Mouse (Mus musculus) kidney, postnatal 10 days (tissue): ENCODE data around the gene Ntrk2.

ENCODE experiments used
- DNase-seq: peaks from one replicate; pipeline ENCODE4 v3.0.0; 2021; ENCODE audit warnings: mixed read lengths

Ntrk2 gene

DNA sequence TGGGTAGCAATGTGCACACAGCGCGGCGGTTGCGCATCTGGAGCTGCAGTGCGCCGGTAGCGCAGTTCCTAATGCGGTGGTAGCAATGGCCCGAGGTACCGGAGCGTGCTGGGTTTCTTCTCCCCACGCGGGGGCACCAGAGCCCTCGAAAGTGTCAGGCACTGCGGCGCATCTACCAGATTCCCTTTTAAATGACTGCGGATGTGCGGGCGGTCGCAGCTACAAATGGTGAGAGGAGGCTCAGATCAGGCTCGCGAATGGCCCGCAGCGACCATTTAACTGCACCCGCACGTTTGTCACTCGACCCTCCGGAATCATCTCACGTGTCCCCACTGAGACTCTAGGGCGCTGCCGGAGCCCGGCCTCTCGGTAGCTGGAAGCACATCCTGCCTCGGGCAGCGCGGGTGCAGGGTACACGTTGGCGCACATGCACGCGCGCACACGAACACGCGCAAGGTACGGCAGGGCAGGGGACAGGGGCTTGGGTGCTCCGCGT, at the start of gene Ntrk2:
Ntrk2 (plus strand) TSS at position 173 of the 496 bp plus-strand sequence.
- peak; percentile 89 for DNase-seq

DNA sequence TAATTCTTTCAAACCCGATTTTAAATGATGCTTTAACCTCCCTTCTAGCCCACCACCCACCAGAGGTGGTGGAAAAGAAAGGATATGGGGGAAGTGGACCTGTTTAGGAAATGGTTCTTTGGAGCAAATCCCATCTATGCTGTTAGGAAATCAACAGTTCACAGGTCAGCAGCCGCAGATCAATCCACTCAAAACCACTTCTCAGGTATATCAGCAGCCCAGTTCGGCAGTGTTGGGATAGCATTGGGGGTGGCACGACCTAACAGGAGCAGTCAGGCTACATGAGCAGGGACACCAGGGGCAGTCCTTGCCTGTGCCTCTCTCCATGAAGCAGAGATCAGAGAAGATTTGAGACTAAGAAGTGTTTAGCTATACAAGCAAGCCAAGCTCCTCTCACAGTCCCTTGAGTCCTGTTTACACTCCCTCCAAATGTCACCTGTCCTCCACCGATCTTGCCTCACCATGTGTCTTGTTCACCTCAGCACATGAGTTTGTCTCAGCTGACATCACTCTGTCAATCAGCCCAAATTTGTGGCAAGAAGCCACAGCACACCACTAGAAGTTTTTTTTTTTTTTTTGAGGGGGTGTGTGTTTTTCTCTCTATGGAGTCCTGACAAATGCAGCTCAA, 45.3 kb upstream of the Ntrk2 start:
- no peak for DNase-seq

DNA sequence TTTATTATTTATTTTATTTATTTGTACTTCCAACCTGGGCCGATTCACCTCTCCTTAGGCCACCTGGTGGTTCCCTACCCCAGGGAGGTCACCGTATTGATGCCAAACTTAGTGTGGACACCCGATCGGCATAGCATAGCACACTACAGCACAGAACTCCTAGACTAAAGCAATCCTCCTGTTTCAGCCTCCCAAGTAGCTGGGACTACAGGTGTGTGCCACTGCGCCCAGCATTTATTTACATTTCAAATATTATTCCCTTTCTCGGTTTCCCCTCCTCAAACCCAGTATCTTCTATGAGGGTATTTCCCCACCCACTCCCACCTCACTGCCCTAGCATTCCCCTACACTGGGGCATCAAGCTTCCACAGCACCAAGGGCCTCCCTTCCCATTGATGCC, 38.1 kb upstream of the Ntrk2 start:
- no peak for DNase-seq

DNA sequence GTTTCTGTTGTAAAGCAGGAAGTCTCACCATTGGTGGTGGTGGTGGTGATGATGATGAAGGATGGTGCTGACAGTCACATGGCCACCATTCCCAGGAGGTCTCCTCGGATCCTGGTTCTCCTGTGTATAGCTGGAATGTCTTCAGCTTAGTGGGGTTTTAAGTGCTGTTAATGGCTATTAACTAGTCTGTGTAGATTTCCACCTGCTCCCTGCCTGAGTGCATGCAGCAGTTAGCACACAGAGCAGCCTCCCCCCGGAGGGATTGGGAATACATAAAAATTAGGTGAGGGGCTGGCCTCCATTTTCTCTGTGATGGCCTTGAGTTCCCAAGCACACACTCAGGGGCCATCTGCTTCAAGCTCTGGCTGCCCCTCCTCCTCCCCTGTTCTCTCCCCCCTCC, 36.9 kb upstream of the Ntrk2 start:
- no peak for DNase-seq

DNA sequence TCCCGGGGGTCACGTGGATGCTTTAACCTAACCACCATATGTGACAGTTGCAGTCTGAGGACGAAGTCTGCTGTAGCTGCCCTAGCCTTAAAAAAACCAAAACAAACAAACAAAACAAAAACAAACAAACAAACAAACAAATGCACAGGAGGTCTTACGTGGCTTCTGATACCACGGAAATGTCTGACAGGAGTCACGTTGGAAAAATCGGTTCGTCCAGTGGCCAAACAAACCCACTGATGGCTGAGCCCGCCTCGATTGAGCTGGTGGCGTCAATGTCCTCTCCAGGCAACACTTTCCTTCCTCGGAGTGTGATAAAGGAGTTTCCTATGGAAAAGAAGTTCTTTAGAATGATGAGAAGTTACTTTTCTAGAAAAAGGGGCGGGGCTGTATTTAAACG, 27.1 kb upstream of the Ntrk2 start:
- DNase-seq: no peak

DNA sequence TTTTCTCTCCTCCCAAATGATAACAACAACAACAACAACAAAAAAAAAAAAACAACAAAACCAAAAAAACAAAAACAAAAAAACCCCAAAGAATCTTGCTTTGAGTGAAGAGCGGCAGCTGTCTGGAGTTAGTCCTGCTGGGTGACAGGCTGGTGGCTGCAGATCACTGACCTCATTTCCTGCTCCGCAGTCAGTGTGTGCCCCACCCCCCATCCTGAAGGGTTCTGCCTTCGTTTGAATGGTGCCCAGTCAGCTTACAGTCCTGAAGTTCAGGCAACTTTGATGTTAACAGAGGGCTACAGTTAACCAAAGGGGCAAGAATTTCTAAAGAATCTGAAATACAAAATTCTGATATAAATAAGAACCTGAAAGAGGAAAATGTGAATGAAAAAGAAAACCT, 19.9 kb upstream of the Ntrk2 start:
- no peak for DNase-seq

DNA sequence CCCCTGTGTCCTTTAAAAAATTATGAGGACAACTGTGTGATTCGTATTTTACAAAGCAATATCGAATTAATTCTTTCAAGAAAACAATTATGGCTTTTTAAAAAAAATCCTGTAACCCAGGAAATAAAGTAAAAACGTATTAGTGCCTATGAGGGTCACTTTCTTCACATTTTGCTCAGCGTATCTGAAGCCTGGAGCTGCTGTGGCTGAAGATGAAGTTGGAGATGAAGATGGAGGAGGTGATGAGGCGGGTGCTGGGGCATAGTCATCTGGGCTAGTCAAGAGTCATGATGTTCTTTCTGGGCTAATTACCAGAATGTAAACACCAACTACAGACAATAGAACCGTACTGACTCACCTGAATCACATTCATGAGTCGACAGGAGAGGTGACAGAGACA, 15.6 kb upstream of the Ntrk2 start:
- DNase-seq: no peak

DNA sequence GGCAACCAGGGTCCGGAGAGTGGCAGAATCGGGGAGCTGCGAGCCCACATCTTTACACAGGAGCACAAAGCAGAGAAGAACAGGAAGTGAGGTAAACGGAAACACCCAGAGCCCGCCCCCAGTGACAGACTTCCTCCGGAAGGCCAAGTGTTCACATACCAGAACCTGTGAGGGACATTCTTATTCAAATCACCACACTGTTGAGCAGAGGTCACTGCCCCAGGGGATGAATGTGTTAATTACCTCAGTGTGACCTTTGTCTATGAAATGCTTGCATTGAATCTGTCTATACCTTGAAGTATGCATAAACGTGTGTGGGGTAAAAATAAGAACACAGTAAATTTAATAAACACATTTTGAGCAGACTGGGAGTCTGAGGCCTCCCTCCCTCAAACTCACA, 9.0 kb upstream of the Ntrk2 start:
- DNase-seq: no peak

DNA sequence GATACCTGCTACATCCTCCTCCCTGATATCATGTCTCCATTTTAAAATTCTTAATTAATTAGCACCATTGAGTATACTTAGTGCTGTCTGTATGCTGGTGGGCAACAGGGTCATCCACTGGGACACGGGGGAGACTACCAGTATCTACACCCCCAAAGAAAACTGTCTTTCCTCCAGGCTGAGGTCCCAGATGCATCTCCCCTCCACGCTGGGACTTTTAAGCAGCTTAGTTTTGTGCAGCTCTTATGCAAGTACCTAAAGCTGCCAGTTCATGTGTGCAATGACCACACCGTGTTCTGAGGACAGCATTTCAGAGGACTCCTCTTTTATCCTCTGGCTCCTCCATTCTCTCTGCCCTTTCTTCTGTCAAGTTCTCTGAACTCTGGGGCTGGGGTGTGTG, 5.1 kb upstream of the Ntrk2 start:
- no peak for DNase-seq

DNA sequence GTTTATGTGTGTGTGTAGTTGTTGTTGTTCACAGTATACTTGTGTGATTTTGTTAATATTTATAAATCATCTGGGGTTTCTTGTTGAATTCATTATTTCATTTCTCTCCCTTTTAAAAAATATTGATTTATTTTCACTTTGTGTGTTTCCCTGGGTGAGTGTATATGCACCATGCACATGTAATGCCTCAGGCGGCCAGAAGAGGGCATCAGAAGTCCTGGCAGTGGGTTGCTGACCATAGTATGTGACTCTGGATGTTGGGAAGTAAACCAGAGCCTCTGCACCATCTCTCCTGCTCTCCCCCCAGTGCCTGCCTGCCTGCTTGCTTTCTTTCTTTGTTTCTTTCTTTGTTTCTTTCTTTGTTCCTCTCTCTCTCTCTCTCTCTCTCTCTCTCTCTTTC, 2.5 kb upstream of the Ntrk2 start:
- peak; percentile 10 for DNase-seq

DNA sequence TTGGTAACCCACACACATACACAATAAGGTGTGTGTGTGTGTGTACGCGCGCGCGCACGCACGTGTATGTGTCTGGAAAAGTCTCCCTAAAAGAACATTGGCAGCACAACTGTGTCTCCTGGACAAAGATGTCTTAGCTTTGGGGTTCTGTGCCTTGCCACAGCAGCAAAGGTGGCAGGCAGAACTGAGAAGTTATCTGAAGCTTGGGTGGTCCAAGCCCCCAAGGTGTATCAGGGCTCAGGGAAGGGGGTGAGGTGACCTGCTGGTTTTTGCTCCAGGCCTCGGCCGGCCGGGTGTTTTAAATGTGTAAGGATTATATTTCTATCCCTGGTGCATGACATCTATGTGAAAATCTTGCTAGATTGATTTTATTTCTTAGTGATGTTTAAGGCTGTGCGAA, 536 bp upstream of the Ntrk2 start:
- DNase-seq: no peak

DNA sequence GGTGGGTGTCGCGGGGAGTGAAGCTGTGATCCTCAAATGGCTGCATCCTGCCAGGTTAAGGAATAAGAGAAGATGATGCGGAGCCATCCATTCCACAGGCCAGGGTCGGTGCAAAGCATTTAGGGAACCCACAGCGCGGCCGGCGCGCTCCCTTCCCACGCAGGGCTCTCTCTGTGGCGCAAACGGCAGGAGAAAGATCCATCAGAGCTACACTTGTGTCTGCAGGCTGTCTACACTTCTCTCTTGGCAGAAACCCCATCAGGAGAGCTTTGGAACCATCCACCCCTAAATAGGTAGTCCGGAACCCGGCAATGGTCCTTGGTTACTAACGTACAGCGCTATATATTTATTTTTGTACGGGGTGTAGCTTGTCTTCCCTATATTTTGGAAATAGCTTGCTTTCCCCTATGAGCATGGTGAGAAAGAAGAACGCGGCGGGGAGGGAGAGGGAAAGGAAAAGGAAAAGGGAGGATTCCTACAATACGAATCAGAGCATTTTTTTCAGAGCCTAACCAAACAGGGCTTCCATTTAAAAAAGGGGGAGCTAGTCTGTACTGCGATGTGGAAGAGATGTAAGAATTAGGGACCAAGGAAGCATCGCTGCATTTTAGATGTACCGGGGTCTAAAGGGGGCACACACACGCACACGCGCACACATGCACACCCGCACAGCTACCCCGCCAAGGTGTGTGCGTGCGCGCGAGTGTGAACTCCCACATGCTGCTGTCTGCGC, 693 bp downstream of the Ntrk2 start:
- no peak for DNase-seq

DNA sequence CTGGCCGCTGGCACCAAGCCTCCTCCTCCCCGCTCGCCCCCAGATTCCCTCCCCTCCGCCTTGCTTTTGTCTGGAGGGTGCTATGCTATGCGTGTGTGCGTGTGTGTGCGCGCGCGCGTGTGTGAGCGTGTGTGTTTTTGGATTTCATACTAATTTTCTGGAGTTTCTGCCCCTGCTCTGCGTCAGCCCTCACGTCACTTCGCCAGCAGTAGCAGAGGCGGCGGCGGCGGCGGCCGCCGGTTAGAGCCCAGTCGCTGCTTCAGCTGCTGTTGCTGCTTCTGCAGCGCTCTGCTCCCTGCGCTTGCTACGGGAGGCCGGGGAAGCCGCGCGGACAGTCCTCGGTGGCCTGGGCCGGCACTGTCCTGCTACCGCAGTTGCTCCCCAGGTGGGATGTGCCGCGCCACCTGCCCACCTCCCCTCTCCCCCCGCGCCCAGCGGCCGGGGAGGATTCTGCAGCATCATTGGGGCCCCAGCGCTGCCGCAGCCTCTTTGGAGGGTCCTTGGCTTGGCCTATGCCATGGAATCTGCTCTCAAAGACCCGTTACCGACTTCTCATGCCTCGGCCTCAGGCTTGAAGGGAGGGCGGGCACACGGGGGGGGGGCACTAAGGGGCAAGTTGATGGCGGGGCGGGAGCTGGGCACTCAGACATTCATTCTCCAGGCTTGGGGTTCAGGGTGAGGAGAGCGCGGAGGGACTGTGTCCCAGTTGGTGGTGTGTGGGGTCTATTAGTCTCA, 1.4 kb downstream of the Ntrk2 start:
- DNase-seq: peak; percentile 64

DNA sequence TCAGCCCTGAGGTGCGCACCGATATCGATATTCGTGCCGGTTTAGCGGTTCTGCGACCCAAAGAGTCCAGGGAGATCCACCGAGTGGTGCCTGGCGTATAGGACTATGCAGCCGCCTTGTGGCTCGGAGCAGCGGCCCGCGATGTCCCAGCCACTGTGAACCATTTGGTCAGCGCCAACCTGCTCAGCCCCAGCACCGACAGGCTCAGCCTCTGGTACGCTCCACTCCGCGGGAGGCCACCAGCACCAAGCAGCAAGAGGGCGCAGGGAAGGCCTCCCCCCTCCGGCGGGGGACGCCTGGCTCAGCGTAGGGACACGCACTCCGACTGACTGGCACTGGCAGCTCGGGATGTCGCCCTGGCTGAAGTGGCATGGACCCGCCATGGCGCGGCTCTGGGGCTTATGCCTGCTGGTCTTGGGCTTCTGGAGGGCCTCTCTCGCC, 2.0 kb downstream of the Ntrk2 start:
- peak; percentile 41 for DNase-seq

DNA sequence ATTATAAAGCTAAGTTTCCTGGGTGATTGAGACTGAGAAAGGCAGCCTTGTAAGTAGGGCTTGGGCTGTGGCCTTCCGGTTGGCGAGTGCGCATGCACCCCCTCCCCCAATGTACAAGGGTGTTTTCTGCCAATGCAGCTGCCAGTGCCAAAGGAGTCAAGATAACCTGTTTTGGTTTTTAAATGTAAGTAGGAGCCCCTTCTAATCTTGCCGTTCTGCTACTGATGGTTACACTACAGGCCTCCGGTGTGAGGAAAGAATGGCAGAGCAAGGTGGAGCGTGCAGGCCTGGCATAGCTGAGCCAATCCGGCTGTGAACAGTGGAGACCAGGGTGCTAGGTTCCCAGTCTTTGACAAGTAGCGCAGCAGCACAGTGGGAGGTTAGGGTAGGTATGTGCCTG, 3.6 kb downstream of the Ntrk2 start:
- no peak for DNase-seq

DNA sequence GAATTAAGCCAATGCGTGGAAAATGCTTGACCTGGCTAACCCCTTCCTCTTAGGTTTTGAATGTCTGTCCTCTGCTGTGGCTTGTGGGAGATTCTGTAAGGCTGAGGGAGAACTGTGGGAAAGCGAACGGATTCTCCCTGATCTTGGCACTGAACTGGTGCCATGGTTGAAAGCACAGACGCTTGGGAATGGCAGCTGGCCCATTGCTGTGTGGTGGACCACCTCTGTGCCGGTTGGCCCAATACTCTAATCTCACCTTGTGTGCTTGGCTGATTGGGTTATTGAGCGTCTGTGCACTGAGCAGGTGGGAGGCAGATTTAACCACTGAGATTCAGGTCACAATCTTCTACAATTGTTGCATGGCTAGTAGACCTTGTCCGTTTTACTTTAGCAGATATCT, 18.4 kb downstream of the Ntrk2 start:
- DNase-seq: no peak

DNA sequence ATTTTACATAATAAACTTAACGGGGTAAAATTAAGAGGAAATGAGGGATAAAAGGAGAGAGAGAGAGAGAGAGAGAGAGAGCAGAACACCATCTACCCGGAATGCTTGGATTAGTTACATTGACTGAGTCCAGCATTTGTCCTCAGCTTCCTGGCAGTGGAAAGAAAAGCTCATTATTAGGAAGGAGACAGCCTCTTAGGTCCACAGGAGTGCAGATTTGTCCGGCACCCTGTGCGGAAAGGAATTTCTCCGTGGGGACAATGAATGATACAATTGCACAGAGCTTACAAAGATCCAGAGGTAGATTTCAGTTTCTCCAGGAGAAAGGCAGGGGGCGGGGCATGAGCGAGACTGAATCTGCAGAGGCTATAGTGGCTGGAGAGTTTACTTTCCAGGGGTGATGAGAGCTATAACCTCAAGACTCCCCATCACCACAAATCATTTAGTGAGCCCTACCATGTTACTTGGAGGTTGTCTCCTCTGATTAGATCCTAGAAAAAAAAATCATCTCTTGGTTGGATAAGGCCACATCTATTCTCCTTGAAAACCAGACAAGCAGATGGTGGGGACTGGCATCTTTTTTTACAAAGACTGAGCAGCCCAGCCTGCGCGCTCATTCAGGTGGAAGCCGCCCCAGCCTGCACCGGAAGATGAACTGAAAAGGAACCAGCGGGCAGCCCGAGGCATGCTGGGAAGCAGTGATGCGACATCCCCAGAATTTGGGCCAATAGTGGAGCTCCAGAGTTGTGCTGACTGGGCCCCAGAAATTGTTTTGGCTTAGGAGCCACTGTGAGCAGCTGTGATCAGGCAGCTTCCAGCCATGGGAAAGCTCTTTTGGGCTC, 20.2 kb downstream of the Ntrk2 start:
- no peak for DNase-seq

DNA sequence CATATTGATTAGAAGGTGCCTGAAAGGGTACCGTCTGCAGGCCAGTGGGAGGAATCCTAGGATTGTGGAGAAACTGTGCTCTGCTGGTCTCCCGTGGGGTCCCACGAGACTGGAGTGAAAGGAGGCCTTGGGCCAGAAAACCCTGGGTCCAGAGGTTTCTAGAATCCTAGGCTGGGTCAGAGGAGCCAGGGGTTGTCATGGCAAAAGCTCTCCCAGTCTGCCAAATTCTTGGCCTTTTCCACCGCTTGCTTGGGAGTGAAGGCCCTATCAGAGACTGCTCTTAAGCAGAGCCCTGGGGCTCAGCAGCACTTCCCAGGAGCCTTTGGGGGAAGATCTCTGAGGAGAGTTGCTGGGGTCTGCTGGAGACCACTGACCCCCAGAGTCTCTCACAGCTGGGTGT, 25.6 kb downstream of the Ntrk2 start:
- DNase-seq: no peak

DNA sequence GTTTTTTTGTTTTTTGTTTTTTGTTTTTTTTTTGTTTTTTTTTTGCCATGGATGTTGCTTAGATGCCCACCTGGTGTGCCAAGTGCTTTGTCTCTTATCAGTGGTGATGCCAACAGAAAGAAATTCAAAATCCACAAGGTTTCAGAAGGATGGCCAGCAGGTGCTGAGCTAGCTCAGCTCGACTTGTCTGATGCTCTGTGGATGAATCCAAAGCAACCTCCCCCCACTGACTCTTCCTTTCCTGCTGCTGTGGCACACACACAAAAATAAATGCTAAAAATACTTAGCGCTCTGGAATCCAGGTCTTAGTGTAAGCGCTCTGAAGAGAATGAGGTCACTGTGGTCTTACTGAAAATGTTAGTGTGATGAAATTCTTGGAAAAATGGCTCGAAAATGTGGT, 28.4 kb downstream of the Ntrk2 start:
- no peak for DNase-seq

DNA sequence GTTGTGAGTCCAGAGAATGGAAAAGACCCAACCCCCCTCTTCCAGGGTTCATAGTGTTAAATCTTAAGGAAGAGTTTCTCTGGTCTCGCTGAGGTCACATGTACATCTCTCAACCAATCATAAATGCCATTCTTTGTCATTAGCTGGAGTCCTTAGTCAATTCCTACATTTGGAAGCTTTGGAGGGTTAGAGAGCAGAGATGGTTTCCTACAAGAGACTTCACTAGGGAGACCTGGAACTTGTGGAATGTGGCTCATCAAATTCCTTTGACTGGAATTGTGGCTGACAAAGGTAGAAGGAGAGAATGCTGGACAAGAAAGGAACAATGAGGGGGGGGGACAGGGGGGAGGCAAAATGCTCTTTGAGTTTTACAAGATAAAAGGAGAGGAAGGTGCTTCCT, 30.5 kb downstream of the Ntrk2 start:
- DNase-seq: no peak

DNA sequence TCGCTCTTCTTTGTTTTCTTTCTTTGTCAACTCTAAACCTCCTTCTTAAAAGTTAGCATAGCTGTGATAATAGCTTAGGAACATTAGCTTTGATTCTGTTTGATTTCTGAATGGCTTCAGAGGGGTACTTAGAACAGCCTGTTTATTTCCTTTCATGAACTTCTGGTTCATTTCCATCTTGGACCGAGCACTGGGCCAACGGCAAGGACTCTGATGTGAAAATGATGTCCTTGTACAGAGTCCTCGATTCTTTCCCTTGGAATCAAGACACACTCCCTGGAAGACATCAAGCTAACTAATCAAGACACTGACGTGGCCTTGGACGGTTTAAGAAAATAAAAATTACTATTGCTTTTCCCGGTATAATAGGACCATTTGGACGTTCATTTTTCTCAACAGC, 31.7 kb downstream of the Ntrk2 start:
- DNase-seq: no peak

DNA sequence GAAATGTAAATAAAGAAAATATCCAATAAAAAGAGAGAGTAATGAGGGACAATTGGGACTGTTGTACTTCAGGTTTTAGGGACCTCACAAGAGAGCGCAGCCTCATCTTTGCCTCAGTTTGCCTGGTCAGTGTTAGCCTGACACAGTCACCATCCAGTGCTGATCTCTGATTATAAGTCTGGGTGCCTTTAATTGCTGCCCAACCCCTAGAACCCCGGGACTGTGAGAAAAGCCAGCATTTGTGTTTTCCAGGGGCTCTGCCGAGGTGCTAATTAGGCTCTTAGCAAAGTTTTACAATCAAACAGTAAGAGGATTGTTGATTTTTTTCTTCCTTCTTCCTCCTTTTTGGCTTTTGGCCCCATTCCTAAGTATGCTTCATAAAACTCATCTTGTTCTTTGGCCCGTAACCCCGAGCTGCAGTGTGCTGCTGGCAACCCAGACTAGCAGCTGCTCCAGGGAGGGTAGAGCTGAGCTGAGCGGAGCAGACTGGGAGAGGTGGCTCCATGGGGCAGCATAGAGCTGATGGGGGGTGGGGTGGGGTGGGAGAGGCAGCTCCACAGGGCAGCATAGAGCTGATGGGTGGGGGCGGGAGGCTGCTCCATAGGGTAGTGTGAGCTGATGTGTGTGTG, 34.5 kb downstream of the Ntrk2 start:
- peak; percentile 38 for DNase-seq

DNA sequence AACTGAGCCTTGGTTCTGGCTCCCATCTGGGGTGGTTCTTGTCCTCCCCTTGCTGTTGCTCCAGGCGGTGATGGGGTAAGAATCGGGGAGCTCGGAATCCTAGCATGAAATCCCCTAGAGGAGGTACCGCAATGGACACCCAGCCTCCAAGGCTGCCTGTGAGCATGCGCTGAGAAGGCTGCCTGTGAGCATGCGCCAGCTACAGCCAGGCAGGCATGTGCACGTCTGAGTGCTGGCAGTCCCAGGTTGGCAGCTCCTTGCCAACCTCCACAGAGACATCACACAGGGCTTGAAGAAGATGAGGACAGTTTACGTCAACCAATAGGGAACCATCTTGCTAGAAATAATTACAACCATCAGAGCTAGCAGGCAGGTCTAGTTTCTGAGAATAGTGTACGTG, 37.5 kb downstream of the Ntrk2 start:
- DNase-seq: no peak
